Mouse (Mus musculus) left cerebral cortex, postnatal 4 days (tissue): ENCODE data around the gene Runx1. TPM values are rescaled to one million over a fixed set of nuclear protein-coding genes. Genes with fewer than 3 reads are reported as not detected.

Experiments used
- DNase-seq: peaks from one replicate; pipeline ENCODE4 v3.0.0-alpha.2; 2022
- intact Hi-C: fragments of 180-260 bp; cut with DNase I; formaldehyde crosslinking; loops from one replicate; pipeline ENCODE4 v1.15.1; 2025
- total RNA-seq, 2 experiments: library from RNA; stranded (reverse); gene quantifications; 2 replicates each; pipeline ENCODE4 v1.2.3; 2021

The Runx1 gene
- total RNA-seq, 2 experiments from 2014 or later = 1.2 to 1.8 TPM

DNA sequence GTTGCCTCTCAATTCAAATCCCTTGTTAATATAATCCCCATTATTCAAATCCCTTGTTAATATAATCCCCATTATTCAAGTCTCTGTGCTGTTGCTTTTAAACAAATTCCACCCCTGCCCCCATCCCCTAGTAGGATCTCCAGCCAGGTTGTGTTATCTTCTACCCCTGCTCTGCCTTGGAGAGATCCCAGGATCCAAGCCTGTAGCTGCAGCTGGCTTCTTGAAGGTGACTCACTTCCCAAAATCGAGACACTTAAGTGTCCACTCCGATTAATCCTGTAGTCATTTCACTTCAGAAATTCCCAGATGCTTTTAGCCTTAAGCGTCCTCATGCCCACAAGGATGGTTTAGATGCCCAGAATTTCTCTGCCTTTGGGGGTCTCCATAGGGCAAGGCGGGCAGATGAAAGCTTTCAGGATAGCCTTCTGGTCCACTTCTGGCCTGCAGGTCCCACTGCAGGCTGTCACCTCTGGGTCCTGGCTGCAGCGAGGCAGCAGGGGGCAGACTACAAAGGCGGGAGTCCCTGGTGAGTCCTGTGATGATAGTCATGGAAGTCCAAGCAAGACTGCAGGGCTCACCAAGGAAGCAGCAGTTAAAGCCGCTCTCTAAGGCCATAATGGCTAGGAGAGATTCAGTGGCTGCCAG lies 1.8 kb upstream of the Runx1 start:
- DNase-seq = no peak
- intact Hi-C loops = loop anchor here (10.0 kb wide), 1 partner anchor 123 kb away; no protein-coding TSS in a partner anchor

GRCm38 (mm10) chr16:92826683-92827082 lies 734 bp upstream of the Runx1 start:
- no peak for DNase-seq
- intact Hi-C loops = loop anchor here (10.0 kb wide), 1 partner anchor 122 kb away; no protein-coding TSS in a partner anchor

GRCm38 (mm10) chr16:92825204-92825843 lies 625 bp downstream of the Runx1 start:
- intact Hi-C loops = loop anchor here (10.0 kb wide), 1 partner anchor 121 kb away; no protein-coding TSS in a partner anchor
- DNase-seq = no peak

DNA sequence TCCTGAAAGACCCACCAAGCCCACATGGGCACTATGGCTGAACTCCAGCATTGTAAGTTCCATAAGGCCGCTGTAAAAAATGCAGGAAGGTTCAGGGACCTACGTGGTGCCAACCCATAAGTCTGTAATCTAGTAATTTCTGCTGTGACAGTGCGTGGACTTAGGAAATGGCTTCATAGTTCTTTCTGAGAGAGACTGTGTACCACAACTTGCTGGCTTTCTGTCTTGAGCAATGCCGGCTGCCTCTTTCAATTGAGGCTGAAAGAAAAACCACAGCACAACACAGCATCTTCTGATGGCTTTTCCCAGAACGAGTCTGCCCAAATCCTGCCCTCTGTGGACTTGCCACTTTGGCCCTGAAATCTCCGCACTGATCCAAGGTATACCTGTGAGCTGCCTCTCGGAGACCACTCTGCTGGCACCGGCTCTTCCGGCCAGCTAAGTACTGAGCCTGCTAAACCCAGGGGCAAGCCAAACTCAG lies 1.2 kb downstream of the Runx1 start:
- DNase-seq = no peak
- intact Hi-C loops = loop anchor here (10.0 kb wide), 1 partner anchor 120 kb away; no protein-coding TSS in a partner anchor

GRCm38 (mm10) chr16:92824003-92824722 lies 1.8 kb downstream of the Runx1 start:
- intact Hi-C loops = loop anchor here (10.0 kb wide), 1 partner anchor 119 kb away; no protein-coding TSS in a partner anchor
- no peak for DNase-seq

DNA sequence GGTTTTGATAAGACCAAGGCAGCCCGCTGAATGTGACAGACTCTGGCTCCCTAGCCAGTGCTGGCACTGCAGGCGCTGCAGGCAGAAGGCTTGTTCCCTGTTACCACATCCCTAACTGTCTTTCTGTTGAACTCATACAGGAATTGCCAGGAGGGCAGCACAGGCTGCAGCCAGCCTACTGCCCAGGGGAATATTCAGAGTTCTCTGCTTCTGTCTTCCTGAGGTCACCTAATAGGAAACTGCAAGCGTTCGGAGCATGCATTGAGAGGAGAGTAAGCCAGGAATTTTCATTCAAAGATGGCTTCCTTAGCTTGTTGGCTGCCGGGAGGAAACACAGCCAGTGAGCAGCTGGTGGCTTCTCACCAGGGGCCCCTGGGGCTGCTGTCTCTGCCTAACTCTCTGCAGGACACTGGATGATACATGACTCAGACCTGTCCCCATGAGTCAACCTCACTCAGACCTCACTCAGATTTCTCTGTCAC lies 2.5 kb downstream of the Runx1 start:
- intact Hi-C loops = loop anchor here (10.0 kb wide), 1 partner anchor 119 kb away; no protein-coding TSS in a partner anchor
- peak; percentile 44 for DNase-seq

- DNase-seq = no peak
- intact Hi-C loops = loop anchor here (10.0 kb wide), 1 partner anchor 118 kb away; no protein-coding TSS in a partner anchor
Measured at GRCm38 (mm10) chr16:92822676-92823075, 3.3 kb downstream of the Runx1 start.

DNA sequence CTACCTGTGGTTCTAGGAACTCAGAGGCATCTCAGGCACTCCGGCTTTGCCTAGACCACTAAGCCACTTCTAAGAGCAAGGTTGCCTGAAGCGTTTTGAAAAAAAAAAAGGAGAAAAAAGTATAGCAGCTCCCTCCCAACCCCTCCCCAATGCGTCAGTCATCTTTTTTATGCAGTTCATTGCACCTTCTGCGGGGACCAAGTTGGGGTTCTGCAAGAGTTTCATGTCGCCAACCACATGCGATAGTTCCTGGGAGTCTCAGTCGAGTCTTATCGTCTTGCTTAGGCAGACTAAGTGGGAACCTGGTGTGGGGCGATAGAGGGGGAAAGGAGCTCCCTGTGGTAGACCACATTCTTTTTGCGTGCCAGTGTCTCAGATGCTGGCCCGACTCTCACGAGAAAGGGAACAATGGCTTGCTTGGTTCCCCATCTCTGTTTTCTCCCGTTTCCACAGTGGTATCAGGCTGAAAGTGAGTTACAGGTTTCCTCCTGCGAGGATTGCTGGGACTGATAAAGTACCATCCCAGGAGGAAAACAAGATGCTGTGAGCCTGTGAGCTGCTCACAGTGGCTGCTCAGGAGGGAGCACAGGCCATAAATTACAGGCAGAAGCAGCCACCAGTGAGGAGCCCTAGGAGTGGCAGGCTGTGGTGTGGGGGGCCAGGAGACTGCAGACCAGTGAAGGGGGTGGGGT lies 3.9 kb downstream of the Runx1 start:
- intact Hi-C loops = loop anchor here (10.0 kb wide), 1 partner anchor 117 kb away; no protein-coding TSS in a partner anchor
- DNase-seq = no peak

DNA sequence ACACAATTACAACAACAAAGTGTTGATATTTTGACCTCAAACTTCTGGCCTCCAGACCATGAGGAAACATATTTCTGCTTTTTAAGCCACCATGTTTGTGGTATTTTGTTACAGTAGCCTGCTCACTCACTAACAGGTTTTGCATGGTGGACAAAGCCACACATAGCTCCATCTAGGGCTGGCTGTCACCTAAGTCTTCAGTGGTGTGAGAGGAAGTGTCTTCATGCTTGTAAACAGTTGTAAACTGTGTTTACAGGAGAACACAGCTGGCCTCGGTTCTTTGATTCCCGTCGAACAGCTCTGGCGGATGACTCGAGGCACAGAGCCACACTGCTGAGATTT lies 4.4 kb downstream of the Runx1 start:
- no peak for DNase-seq
- intact Hi-C loops = loop anchor here (10.0 kb wide), 1 partner anchor 117 kb away; no protein-coding TSS in a partner anchor

- no peak for DNase-seq
- intact Hi-C loops = loop anchor here (10.0 kb wide), 1 partner anchor 116 kb away; no protein-coding TSS in a partner anchor
Measured at GRCm38 (mm10) chr16:92820451-92820850, 5.5 kb downstream of the Runx1 start.

DNA sequence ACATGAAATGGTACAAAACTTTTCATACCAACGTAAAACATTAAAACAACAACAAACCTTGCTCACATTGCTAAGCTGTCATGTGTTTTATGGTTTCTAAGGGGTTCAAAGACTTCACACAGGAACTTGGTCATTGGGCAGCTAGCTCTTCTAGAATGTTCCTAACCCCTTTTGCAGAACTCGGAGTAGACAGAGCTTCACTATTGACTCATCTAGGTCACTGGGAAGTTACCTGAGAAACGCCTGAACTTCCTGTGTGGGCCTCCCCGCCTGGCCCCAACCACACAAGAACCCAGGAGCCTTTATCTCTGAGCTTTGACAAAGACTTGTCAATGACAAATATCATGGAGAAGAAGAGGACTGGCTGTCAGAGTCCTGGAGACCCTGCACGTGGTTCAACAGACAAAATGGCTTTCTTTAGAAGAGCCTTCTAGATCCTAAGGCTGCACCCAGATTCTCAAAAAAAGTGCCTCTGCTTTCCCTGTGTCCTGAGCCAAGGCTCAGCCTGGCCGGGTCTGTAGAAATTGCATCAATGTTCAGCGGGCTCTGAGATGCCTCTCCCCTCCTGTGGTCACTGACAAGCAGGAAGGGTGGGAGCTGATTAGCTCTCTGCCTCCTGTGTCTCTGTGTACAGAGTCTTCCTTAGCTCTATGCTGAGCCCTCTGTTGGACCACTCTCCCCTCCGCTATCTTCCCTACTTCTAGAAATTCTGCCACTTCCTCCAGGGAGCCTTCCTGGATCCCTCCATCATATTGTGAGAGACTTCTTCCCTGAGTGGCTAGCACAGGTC lies 7.3 kb downstream of the Runx1 start:
- intact Hi-C loops = no loop called here
- DNase-seq = no peak

- intact Hi-C loops = no loop called here
- no peak for DNase-seq
Measured at GRCm38 (mm10) chr16:92816092-92816491, 9.9 kb downstream of the Runx1 start.

DNA sequence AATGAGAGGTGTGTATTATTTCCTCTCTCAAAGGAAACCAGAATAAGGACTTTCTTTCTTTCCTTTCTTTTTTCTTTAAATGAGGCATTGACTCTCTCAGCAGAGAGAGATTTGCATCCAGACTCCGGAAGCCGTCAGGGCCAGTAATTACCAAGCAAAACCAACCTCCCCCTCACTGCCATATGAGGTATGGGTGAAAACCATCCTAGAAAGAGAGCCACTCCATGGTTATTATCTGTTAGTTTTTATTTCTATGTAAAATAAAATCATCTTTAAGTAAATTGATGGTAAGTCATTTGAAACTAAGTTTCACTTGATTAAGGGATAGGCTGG lies 10.8 kb downstream of the Runx1 start:
- DNase-seq = no peak
- intact Hi-C loops = no loop called here

GRCm38 (mm10) chr16:92814366-92815194 lies 11.4 kb downstream of the Runx1 start:
- intact Hi-C loops = no loop called here
- DNase-seq = no peak

- intact Hi-C loops = no loop called here
- DNase-seq = no peak
Measured at GRCm38 (mm10) chr16:92812405-92812804, 13.5 kb downstream of the Runx1 start.

DNA sequence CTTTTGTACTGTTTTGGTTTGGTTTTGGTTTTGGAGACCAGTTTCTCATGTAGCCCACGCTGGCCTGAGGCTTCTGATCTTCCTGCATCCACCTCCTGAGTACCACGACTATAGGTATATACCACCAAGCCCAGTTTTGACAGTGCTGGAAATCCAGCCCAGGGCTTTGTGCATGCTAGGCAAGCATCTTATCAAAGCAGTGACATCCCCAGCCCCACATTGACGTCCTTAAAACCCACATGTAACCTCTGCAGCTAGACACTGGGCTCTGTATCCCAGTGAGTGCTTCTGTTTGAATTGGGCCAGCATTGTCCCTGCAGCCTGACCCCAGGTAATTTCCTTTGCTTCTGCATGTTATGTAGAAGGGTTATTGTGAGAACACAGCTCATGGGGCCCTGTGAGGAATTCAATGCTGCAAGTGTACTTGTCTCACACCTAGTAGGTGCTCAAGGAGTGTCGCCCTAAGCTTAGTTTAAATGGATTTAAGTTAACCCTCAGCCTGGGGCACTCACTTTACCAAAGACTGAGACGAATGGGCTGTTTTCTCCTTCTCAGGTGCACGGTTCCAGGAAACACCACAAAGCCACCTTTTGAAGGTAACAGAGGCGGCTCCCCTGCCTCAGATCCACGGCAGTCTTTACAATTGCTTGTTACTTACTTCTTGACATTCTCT lies 15.2 kb downstream of the Runx1 start:
- intact Hi-C loops = no loop called here
- DNase-seq = no peak

DNA sequence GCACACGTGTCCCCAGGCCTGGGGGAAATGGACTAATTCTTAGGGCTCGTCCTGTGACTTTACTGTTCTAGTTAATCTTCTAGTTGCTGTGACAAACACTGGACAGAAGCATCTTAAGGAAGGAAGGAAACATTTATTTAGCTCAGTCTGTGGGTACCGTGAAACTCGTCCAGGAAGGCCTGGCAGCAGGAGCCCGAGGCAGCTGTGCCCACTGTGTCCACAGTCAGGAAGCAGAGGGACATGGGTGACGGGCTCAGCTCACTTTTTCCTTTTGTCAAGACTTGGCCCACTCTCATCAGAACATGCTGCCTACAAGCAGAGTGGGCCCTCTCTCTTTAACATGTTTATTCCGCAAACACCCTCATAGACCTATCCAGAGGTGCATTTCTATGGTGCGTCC lies 18.2 kb downstream of the Runx1 start:
- intact Hi-C loops = no loop called here
- DNase-seq = no peak

- intact Hi-C loops = no loop called here
- no peak for DNase-seq
Measured at GRCm38 (mm10) chr16:92803076-92803580, 22.8 kb downstream of the Runx1 start.
